Mouse (Mus musculus) lung, postnatal 14 days (tissue): ENCODE data around the gene Dpyd.

Experiments
- DNase-seq: peaks from one replicate; pipeline ENCODE4 v3.0.0; 2021

The Dpyd gene

GRCm38 (mm10) chr3:119095223-119095886 lies 533.4 kb downstream of the Dpyd start:
- DNase-seq, result no peak

DNA sequence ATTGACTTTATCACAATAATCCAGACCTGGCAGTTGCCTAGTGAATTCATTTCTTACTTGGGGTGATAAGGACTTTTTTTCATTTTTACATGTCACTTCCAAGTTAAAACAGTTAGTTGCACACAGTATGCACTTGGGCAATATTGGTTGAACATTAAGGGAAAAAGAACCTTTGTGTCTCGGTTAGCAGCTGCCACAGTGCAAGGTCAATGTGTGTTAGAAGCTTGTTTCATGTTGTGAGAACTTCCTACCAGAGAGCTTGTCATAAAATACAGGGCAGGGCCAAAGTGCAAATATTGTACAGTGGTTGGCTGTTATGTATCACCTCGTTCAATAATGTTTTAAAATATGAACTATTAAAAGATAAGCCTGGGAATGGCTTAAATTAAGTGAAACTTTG lies 564.1 kb downstream of the Dpyd start:
- DNase-seq, result no peak

DNA sequence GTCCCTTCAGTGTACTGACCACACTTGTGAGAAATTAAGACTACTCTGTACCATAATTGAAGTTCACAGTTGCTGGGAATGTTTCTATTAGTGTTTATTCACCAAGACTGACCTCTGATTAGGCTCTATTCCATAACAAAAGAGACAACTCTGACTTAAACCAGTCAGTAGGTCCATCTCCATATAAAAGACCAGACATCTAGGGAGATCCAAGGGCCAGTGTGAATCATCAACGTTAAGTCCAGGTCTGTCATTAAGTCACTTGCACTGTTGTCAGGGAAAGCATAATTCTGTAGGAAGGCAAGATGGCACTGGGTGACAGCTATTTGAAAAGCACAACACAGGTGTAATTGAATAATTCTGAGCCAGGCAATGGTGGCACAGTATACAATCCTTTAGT lies 566.1 kb downstream of the Dpyd start:
- no peak for DNase-seq

- DNase-seq, result no peak
These were observed 581.1 kb downstream of the Dpyd start for GRCm38 (mm10) chr3:119143034-119143433.

DNA sequence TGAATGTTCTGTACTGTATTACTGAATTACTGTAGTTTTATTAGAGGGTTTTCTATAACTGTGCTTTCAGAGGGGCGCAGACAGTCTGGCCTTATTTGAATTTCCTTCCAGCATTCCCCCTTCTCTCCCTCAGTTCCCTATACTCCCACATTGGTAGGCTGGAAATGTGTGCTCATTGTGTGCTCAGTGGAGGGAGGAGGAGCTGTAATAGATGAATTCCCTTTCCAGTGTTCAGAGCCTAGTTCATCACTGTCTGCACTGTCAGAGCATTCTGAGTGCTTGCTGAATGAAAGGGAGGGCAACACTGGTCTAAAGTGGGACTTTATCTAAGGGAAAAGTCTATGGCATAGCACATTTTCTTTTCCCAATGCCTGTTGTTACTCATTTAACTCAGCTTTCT lies 582.9 kb downstream of the Dpyd start:
- no peak for DNase-seq

GRCm38 (mm10) chr3:119154604-119155444 lies 592.9 kb downstream of the Dpyd start:
- no peak for DNase-seq

GRCm38 (mm10) chr3:119158670-119159069 lies 596.7 kb downstream of the Dpyd start:
- no peak for DNase-seq

- DNase-seq, result no peak
These were observed 603.8 kb downstream of the Dpyd start for GRCm38 (mm10) chr3:119165691-119166090.

DNA sequence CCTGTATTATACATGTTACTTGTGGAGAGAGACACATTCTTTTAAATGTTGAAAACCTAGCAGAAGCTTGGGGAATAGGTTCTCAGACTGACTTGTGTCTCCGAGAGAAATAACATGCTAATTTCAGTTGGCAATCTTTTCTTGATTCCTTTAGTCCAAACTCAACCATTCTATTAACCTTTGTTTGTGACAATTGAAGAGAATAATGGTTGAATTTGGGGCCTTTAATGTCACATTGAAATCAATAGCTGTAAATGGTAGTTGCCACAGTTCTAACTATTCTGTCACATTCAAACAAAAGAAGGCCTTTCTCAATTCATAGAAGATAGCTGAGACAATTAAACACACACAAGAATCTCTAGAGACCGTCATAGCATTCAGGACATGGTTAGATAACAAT lies 606.2 kb downstream of the Dpyd start:
- no peak for DNase-seq

- no peak for DNase-seq
These were observed 606.7 kb downstream of the Dpyd start for GRCm38 (mm10) chr3:119168661-119169060.

DNA sequence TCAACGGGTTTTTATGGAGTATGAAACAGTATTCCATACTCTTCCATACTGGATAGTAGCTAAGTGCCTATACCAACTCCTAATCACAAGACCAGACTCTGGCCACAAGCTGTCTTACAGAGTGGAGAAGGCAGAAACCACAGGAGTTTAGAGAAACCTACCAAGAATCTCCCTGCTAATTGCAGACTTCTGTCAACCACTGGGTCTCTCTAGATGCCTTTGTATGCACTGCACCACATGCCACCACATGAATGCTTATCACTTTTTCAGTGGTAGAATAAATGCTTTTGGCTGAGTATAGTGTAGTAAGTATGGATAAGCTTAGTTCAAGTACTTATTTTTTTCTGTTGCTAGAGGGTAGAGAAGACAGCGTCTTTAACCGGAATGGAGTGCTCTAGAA lies 621.3 kb downstream of the Dpyd start:
- no peak for DNase-seq

DNA sequence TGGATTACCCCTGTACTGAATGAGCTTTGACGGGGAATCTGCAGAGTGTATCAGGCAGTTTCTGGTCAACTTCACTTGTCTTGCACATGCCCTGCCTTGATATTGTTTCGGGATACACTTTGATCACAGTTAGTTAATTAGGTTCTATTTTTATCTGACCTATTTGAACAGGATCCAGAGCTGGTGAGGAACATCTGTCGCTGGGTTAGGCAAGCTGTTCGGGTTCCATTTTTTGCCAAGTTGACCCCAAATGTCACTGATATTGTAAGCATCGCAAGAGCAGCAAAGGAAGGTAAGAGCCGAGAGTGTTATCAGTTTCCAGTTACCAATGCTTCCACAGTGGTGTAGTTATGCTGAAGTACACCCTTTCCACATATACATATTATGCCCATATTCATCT lies 632.1 kb downstream of the Dpyd start:
- no peak for DNase-seq

- DNase-seq, result no peak
These were observed 633.7 kb downstream of the Dpyd start for GRCm38 (mm10) chr3:119195613-119196012.

DNA sequence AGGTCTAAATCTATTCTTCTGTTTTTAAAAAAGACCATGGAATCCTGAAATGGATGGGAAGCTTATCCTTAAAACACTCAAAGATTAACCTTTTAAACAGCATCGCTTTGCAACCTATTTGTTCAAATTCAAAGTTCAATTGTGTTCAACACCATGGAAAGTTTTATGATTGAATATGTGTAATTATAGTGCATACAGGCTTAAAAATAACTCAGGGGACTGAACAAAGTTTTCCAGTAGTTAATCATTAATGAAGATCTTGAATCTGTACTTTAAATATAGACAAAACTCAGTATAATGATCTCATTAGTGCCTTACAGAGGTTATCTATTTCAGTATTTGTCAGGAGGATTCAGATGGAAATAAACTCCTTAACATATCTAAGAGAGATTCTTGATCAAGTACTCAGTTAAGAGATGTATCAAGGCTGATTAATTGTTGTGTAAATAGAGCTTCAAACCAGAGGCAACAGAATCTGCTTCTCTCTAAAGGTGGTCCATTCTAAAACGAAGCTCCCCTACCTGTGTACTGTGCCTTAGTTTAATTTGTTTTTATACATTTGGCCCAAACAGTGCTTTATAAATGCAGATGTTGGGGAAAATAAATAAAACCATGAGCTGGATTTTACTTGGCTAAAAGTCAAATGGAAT lies 659.0 kb downstream of the Dpyd start:
- no peak for DNase-seq

DNA sequence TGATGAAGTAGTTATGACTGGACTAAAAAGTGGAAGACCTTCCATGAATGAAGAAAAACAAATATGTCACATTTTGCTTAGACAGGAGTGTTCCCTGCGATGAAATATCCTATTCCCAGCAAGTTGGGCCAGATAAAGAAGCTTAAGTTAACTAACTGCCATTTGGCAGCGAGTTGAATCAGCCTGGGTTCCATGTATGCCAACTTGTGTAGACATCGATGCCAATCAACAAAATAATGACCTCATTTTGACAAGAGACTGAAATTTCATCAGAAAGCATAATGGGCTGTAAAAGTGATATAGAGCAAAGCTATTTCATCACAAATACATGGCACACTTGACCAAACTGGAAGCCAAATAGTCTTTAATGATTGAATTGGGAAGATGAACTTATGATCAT lies 681.3 kb downstream of the Dpyd start:
- no peak for DNase-seq

DNA sequence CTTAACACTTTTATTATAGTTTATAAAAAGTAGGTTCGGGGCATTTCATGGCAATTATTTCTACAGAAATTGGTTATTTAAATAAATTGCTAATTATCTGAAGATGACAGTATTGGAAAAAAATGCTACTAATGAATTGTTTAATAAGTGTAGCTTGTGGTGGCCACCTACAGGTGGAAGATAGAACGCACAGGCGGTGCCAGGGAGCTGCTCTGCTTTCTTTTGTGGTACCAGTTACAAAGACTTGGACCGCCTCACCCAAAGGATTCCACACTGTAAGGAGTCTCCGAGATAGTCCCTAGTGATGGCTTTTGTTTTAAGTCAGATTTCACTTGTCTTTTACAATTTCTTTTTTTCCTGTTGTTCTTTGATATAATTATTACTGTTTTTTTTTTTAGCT lies 694.6 kb downstream of the Dpyd start:
- peak; percentile 5 for DNase-seq

DNA sequence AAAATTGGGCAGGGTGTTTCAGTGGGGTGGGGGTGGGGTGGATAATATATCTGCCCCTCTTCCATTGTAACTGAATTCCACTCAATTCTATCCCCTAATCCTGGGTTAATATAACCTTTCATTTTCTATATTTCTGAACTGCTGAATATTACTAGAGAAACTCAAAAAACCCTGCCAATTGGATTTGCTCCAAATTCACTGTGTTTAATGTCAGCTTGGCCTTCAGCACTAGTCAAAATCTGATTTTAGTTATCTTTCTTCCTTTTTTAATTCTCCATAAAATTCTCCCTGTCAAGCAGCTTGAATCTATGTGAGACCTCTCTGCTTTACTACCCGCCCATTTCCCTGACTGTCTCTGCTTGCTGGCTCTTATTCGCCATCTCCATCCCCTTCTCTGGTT lies 713.3 kb downstream of the Dpyd start:
- no peak for DNase-seq

DNA sequence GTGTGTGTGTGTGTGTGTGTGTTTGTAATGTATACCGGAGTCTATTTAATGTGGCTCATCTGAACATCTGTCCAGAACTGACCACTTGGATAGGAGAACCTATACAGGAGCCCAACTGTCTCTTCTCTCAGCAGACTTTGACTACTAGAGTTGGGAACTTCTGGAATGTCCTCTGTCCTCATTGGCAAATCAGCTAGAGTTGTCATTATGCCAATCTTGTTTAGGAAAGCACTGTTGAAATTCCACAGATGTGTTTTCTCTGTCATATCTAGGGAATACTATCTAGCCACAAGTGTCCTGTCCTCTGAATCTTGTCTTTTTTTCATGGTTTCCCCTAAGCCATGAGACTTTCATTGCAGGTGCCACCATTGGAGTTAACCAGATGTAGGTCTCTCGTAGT lies 718.7 kb downstream of the Dpyd start:
- no peak for DNase-seq

- no peak for DNase-seq
These were observed 752.8 kb downstream of the Dpyd start for GRCm38 (mm10) chr3:119314693-119315092.

DNA sequence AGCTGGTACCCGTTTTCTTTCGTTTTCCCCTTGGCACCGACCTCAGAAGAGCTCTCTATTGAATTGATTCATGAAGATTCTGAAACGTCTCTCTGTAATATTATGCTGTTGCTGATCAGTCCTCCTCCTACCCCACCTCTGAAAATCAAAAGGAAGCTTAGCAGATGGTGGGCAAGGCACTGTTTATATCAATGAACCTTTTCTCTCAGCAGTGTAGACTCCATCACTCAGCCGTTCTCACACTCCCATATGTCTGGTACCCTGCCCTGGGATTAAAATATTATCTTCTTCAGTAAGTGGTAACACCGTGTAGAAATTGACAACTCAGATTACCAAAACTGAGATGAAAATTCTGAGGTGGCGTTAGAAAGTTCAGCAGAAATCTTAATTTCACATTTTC lies 767.1 kb downstream of the Dpyd start:
- no peak for DNase-seq

- no peak for DNase-seq
These were observed 771.7 kb downstream of the Dpyd start for GRCm38 (mm10) chr3:119333335-119334305.

DNA sequence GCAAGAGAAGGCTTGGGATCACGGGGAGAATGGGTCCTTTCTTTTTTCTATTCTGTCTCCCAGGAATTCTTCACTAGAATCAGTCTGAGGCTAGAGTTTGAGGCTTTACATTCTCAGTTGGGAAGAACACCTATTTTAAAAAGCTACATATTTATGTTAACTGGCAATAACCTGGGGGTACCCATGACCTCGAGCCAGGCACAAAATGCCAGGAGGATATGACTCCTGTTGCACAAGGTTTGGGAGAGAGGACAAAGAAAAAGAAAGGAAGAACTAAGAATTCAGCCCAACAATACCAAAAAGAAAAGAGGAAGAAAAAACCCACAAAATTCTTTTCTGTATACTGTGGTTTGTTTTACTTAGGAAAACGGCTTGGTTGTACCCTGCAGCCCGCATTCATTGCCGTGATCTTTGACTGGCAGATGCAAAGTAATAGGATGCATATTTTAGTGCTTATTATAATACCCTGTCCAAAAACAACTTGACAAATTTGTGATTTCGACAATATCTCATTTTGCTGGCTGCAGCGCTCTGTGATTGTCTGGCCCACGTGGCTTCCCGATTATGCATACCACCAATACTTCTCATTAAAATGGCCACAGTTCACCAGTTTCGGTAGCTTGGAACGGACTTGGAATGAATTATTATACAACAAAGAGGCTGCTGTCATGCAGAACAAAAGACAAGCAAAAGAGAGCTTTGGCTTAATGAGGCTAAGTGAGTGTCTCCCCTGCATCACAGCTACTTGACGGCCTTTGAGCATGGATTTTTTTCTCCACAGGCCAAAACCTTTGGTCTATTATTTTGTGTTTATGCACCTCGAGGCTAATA lies 799.8 kb downstream of the Dpyd start:
- no peak for DNase-seq
